Mouse (Mus musculus): ENCODE measurements around the gene Sar1b. TPM values are rescaled to one million over a fixed set of nuclear protein-coding genes. Genes with fewer than 3 reads are reported as not detected.

Sar1b gene
- polyA plus RNA-seq, 1 experiment from 2014 or later = 156 TPM

- Histone ChIP-seq H3K27ac (no peak overlapping the region), H3K4me3 (replicated peaks; ENCODE audit: low read depth, low read length) (no peak overlapping the region), H3K9ac (ENCODE audit: low read depth, low read length) (no peak overlapping the region), H3K4me2 (ENCODE audit: low read length) (no peak overlapping the region), H3K9me3 (replicated peaks; ENCODE audit: low read length) (no peaks in the 10 kb centered on the region), H3K4me1 (replicated peaks; ENCODE audit: insufficient read depth, low read length) (no peaks in the 10 kb centered on the region), H3K36me3 (ENCODE audit: insufficient read depth, low read length) (peaks cover 37% of the 10 kb centered on the region; the same call in 1 of the 2 replicates), H3K27me3 (ENCODE audit: insufficient read depth, low read length) (no peaks in the 10 kb centered on the region)
- ATAC-seq (replicated peaks; ENCODE audit: low FRiP score, low read depth) (no peak), DNase-seq (ENCODE audit: low spot score) (no peak)
- no peak for TF ChIP-seq CTCF (IDR thresholded peaks at IDR 0.05; ENCODE audit: low read depth)
- 83% methylated on average over 7 of the region's 7 CpGs for WGBS
Observed at GRCm38 (mm10) chr11:51790662-51791061, 27.2 kb downstream of the Sar1b start.

DNA sequence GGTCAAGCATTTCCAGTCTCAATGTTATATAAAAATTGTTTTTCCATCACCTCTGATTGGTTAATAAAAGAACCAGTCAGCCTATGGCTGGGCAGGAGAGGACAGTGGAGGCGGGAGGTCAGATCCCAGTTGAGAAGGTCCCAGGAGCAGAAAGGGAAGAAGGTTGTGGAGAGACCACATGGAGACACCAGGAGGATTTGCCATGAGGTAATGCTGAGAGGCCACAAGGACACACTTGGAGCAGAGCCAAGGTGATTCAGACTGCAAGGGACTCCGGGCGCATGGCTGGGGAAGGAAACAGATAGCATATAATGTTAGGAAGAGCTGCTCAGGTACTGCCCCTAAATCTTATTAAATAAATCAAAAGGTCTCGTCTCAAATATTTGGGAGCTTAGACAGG lies 32.8 kb downstream of the Sar1b start:
- 66% methylated on average over 4 of the region's 4 CpGs for WGBS
- Histone ChIP-seq H3K4me2 (ENCODE audit: low read length) (no peak overlapping the region), H3K27me3 (ENCODE audit: insufficient read depth, low read length) (no peaks in the 10 kb centered on the region), H3K4me1 (replicated peaks; ENCODE audit: insufficient read depth, low read length) (no peaks in the 10 kb centered on the region), H3K9me3 (replicated peaks; ENCODE audit: low read length) (no peaks in the 10 kb centered on the region), H3K9ac (ENCODE audit: low read depth, low read length) (no peak overlapping the region), H3K27ac (no peak overlapping the region), H3K4me3 (replicated peaks; ENCODE audit: low read depth, low read length) (no peak overlapping the region), H3K36me3 (ENCODE audit: insufficient read depth, low read length) (peaks cover 6% of the 10 kb centered on the region; the same call in 1 of the 2 replicates)
- ATAC-seq (replicated peaks; ENCODE audit: low FRiP score, low read depth) (no peak), DNase-seq (ENCODE audit: low spot score) (no peak)
- no peak for TF ChIP-seq CTCF (IDR thresholded peaks at IDR 0.05; ENCODE audit: low read depth)

- Histone ChIP-seq H3K27me3 (ENCODE audit: insufficient read depth, low read length) (no peaks in the 10 kb centered on the region), H3K4me2 (ENCODE audit: low read length) (no peak overlapping the region), H3K4me3 (replicated peaks; ENCODE audit: low read depth, low read length) (no peak overlapping the region), H3K36me3 (ENCODE audit: insufficient read depth, low read length) (no peaks in the 10 kb centered on the region), H3K27ac (no peak overlapping the region), H3K9me3 (replicated peaks; ENCODE audit: low read length) (no peaks in the 10 kb centered on the region), H3K4me1 (replicated peaks; ENCODE audit: insufficient read depth, low read length) (no peaks in the 10 kb centered on the region), H3K9ac (ENCODE audit: low read depth, low read length) (no peak overlapping the region)
- ATAC-seq (replicated peaks; ENCODE audit: low FRiP score, low read depth) (no peak), DNase-seq (ENCODE audit: low spot score) (no peak)
- WGBS = 25% methylated on average over 7 of the region's 8 CpGs
- no peak for TF ChIP-seq CTCF (IDR thresholded peaks at IDR 0.05; ENCODE audit: low read depth)
Observed at GRCm38 (mm10) chr11:51800634-51801325, 37.3 kb downstream of the Sar1b start.

DNA sequence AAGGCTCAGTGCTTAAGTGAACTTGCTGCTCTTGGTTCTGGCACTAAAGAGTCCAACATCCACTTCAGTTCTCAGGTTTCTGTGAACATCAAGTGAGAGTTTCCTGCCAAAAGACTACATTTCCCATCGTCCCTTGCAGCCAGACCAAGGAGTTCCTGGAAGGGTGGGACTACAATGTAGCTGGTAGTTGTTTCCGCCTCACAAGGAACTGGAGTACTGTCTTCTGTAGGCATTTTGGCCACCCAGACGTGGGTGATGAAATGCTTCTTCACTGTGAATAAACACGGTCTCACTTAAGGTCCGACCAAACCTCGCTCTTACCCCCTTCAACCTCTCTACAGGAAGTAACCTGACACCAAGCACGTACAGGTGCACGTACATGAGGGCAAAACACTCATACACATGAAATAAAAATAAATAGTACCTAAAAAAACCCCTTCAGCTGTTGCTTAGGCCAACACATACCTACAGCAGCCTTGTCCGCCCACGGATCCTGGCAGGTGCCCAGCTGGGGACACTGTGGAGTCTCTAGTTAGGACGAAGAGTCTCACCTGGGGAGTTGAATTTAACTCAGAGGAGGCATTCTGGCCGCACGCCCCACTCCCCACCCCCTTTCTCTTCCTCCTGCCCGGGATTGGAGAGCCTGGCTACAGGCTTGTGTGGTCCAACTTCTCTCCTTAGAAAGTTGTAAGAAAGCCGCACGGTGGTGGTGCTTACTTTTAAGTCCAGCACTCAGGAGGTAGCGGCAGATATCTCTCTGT lies 41.9 kb downstream of the Sar1b start:
- H3K9me3 ChIP-seq (replicated peaks; ENCODE audit: low read length) = no peaks in the 10 kb centered on the region
- DNase-seq (ENCODE audit: low spot score) (peak; percentile 94), ATAC-seq (replicated peaks; ENCODE audit: low FRiP score, low read depth) (peak; percentile 64)
- H3K9ac ChIP-seq (ENCODE audit: low read depth, low read length) = peak overlapping the region; percentile 46; the same call in 1 of the 2 replicates
- peak overlapping the region; percentile 44 for H3K4me3 ChIP-seq (replicated peaks; ENCODE audit: low read depth, low read length)
- peak overlapping the region; percentile 66 for H3K27ac ChIP-seq
- no peaks in the 10 kb centered on the region for H3K27me3 ChIP-seq (ENCODE audit: insufficient read depth, low read length)
- H3K4me2 ChIP-seq (ENCODE audit: low read length) = peak overlapping the region; percentile 70
- no peaks in the 10 kb centered on the region for H3K36me3 ChIP-seq (ENCODE audit: insufficient read depth, low read length)
- H3K4me1 ChIP-seq (replicated peaks; ENCODE audit: insufficient read depth, low read length) = 0 out of 2 replicates have a peak, but pooled peaks cover 3% of the 10 kb centered on the region
- TF ChIP-seq CTCF (IDR thresholded peaks at IDR 0.05; ENCODE audit: low read depth) = no peak
- WGBS = 20% methylated on average over 17 of the region's 17 CpGs

GRCm38 (mm10) chr11:51807108-51807879 lies 43.8 kb downstream of the Sar1b start:
- ATAC-seq (replicated peaks; ENCODE audit: low FRiP score, low read depth) (no peak), DNase-seq (ENCODE audit: low spot score) (no peak)
- Histone ChIP-seq H3K36me3 (ENCODE audit: insufficient read depth, low read length) (no peaks in the 10 kb centered on the region), H3K27ac (peak overlapping the region; percentile 63), H3K4me3 (replicated peaks; ENCODE audit: low read depth, low read length) (no peak overlapping the region), H3K4me2 (ENCODE audit: low read length) (no peak overlapping the region), H3K9ac (ENCODE audit: low read depth, low read length) (peak overlapping the region; percentile 8; the same call in 1 of the 2 replicates), H3K27me3 (ENCODE audit: insufficient read depth, low read length) (no peaks in the 10 kb centered on the region), H3K9me3 (replicated peaks; ENCODE audit: low read length) (no peaks in the 10 kb centered on the region), H3K4me1 (replicated peaks; ENCODE audit: insufficient read depth, low read length) (0 out of 2 replicates have a peak, but pooled peaks cover 3% of the 10 kb centered on the region)
- WGBS = 28% methylated on average over 13 of the region's 13 CpGs
- peak; percentile 23; the same call in 1 of the 2 replicates for TF ChIP-seq CTCF (IDR thresholded peaks at IDR 0.05; ENCODE audit: low read depth)

Data from kidney, postnatal 0 days (tissue).